ENCODE assay signal across 8 mouse cellular contexts in genomic region chr2:71898335-71898856, GRCm38 (mm10). TPM values are rescaled to one million over a fixed set of nuclear protein-coding genes. Genes with fewer than 3 reads are reported as not detected.
A peak's percentile ranks its signal among the peaks of the same experiment; 100 is the strongest.
DNase-seq lines count a peak whose midpoint lies in the region; ATAC-seq and TF ChIP-seq lines count a peak whose summit lies in the region.

No protein-coding gene starts in this region.

- no peak for TF ChIP-seq EP300 in liver, postnatal 0 days (IDR thresholded peaks at IDR 0.05; ENCODE audit: low read depth)

- H3K4me1 ChIP-seq in liver, postnatal 0 days (ENCODE audit: insufficient read depth), result no peaks in the 10 kb centered on the region
- H3K4me1 ChIP-seq in liver, embryonic 11.5 days (replicated peaks; ENCODE audit: control insufficient read depth, insufficient read depth, low read length), result no peaks in the 10 kb centered on the region
- H3K4me1 ChIP-seq in embryonic facial prominence, embryonic 14.5 days (ENCODE audit: control insufficient read depth, insufficient read depth, low read length), result no peaks in the 10 kb centered on the region

- no peak overlapping the region for H3K27ac ChIP-seq in liver, postnatal 0 days (ENCODE audit: low read depth)
- no peak overlapping the region for H3K27ac ChIP-seq in liver, embryonic 11.5 days (ENCODE audit: low read depth, low read length)
- no peak overlapping the region for H3K27ac ChIP-seq in embryonic facial prominence, embryonic 14.5 days (replicated peaks; ENCODE audit: low read depth, low read length)

- H3K4me2 ChIP-seq in liver, postnatal 0 days (ENCODE audit: low read depth, low read length), result no peak overlapping the region
- H3K4me2 ChIP-seq in liver, embryonic 11.5 days, result no peak overlapping the region
- H3K4me2 ChIP-seq in embryonic facial prominence, embryonic 14.5 days (ENCODE audit: low read depth, low read length), result no peak overlapping the region

- 45% methylated on average over 8 of the region's 8 CpGs for WGBS in liver, postnatal 0 days (ENCODE audit: insufficient replicate concordance)
- 58% methylated on average over 8 of the region's 8 CpGs for WGBS in liver, embryonic 11.5 days
- WGBS in embryonic facial prominence, embryonic 14.5 days, result 52% methylated on average over 8 of the region's 8 CpGs

- peaks cover 53% of the 10 kb centered on the region for H3K36me3 ChIP-seq in liver, postnatal 0 days (replicated peaks; ENCODE audit: insufficient read depth, low read length)
- peaks cover 27% of the 10 kb centered on the region; the same call in 1 of the 2 replicates for H3K36me3 ChIP-seq in liver, embryonic 11.5 days (ENCODE audit: control insufficient read depth, insufficient read depth, low read length)
- peaks cover 32% of the 10 kb centered on the region for H3K36me3 ChIP-seq in embryonic facial prominence, embryonic 14.5 days (ENCODE audit: control insufficient read depth, insufficient read depth, low read length)

- H3K27me3 ChIP-seq in liver, postnatal 0 days (ENCODE audit: insufficient read depth, low read length), result no peaks in the 10 kb centered on the region
- no peaks in the 10 kb centered on the region for H3K27me3 ChIP-seq in liver, embryonic 11.5 days (replicated peaks; ENCODE audit: control insufficient read depth, insufficient read depth, low read length)
- no peaks in the 10 kb centered on the region for H3K27me3 ChIP-seq in embryonic facial prominence, embryonic 14.5 days (replicated peaks; ENCODE audit: control insufficient read depth, insufficient read depth, low read length)

- no peaks in the 10 kb centered on the region for H3K9me3 ChIP-seq in liver, postnatal 0 days (ENCODE audit: low read length)
- no peaks in the 10 kb centered on the region for H3K9me3 ChIP-seq in liver, embryonic 11.5 days (ENCODE audit: control insufficient read depth, low read length)
- H3K9me3 ChIP-seq in embryonic facial prominence, embryonic 14.5 days (ENCODE audit: control insufficient read depth, low read length), result no peaks in the 10 kb centered on the region

- ATAC-seq in liver, postnatal 0 days, result no peak
- ATAC-seq in liver, embryonic 11.5 days (replicated peaks; ENCODE audit: low FRiP score), result no peak
- no peak for ATAC-seq in embryonic facial prominence, embryonic 14.5 days (ENCODE audit: low read depth)

- DNase-seq in adrenal gland, adult 18-20 months (ENCODE audit: low spot score in 2 of 2), result peak; percentile 26 to 28
- DNase-seq in adrenal gland, adult 2 months, result no peak
- no peak for DNase-seq in liver, postnatal 0 days
- DNase-seq in liver, embryonic 11.5 days (ENCODE audit: low spot score), result no peak
- DNase-seq in adrenal gland, postnatal 10 days, result peak; percentile 38
- DNase-seq in embryonic facial prominence, embryonic 14.5 days (ENCODE audit: low spot score), result peak; percentile 71
- peak; percentile 21 to 62 for DNase-seq in layer of hippocampus, postnatal 14 days (ENCODE audit: low spot score in 2 of 2)
- peak; percentile 29 for DNase-seq in thymus, postnatal 25 days

- no peak overlapping the region for H3K4me3 ChIP-seq in liver, postnatal 0 days (ENCODE audit: low read depth, low read length)
- no peak overlapping the region for H3K4me3 ChIP-seq in liver, embryonic 11.5 days (ENCODE audit: low read depth, low read length)
- H3K4me3 ChIP-seq in embryonic facial prominence, embryonic 14.5 days (ENCODE audit: low read depth, low read length), result no peak overlapping the region

- no peak overlapping the region for H3K9ac ChIP-seq in liver, postnatal 0 days (replicated peaks)
- no peak overlapping the region for H3K9ac ChIP-seq in liver, embryonic 11.5 days (ENCODE audit: low read depth, low read length)
- H3K9ac ChIP-seq in embryonic facial prominence, embryonic 14.5 days (ENCODE audit: low read depth, low read length), result no peak overlapping the region

- TF ChIP-seq CTCF in liver, postnatal 0 days (IDR thresholded peaks at IDR 0.05; ENCODE audit: low read depth), result peak; percentile 83

RNA-seq across cellular contexts. Expression of gene Pdk1, which starts 25.4 kb away (rescaled TPM):
- 10 to 100 TPM; 44.2 to 59.8 TPM for total RNA-seq in adrenal gland, adult 18-20 months (2021)
- total RNA-seq in adrenal gland, adult 2 months (2021), result 10 to 100 TPM; 27.1 to 49.2 TPM
- 51.6 and 89.4 TPM in 2 replicates for polyA plus RNA-seq in adrenal gland, adult 2 months (2012; rRNA removed)
- polyA plus RNA-seq in liver, postnatal 0 days (2015; fragmentation: Nextera tagmentation; extraction: Ambion mirVana), result 24.5 and 27.1 TPM in 2 replicates
- 133 and 144 TPM in 2 replicates for polyA plus RNA-seq in liver, embryonic 11.5 days (2014; fragmentation: Nextera tagmentation; extraction: Ambion mirVana)
- 10 to 100 TPM; 66.4 to 80.4 TPM for total RNA-seq in adrenal gland, postnatal 10 days (2021)
- polyA plus RNA-seq in embryonic facial prominence, embryonic 14.5 days (2014; fragmentation: Nextera tagmentation; extraction: Ambion mirVana), result 54.7 and 67.2 TPM in 2 replicates
- 10 to 100 TPM; 30.1 to 33.5 TPM for total RNA-seq in layer of hippocampus, postnatal 14 days (2021)

Comparison
In these comparisons a context has a peak if more than half of its experiments do, and no peak if none do; other contexts are left out.
1. DNase-seq: peak in adrenal gland, adult 18-20 months (2 of 2), adrenal gland, postnatal 10 days (single experiment), embryonic facial prominence, embryonic 14.5 days (single experiment), layer of hippocampus, postnatal 14 days (2 of 2) and thymus, postnatal 25 days (single experiment); none in adrenal gland, adult 2 months (single experiment), liver, postnatal 0 days (single experiment) and liver, embryonic 11.5 days (single experiment).